Mouse (Mus musculus) naive thymus-derived CD4-positive, alpha-beta T cell, adult 2 months (primary cell): ENCODE results near the gene Ptprc.

Experiments used
- DNase-seq: peaks from one replicate; pipeline ENCODE4 v3.0.0-alpha.2; 2011; ENCODE audit warnings: low read depth

Gene Ptprc

DNA sequence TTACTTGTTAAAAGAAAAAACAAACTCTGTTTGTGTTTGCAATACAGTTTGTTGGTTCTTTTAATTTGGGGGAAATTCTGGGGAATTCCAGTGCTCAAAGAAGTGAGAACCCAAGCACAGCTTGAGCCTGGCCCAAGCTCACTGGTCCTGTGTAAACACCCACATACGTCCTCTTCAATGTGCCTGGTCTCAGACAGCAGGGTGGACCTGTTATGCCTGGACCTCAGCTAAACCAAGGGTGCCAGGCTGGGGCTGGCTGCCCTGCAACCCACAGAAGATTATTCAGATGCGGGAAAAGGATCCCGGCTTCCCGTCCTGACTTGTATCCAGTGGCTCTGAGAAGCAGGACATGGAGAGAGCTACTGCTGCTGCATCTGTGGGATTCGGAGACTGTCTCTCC lies 138.0 kb downstream of the Ptprc start:
- DNase-seq = no peak

- DNase-seq = no peak
Observed at GRCm38 (mm10) chr1:138029649-138030048, 145.9 kb downstream of the Ptprc start.

GRCm38 (mm10) chr1:138025298-138025697 lies 150.2 kb downstream of the Ptprc start:
- DNase-seq = no peak

- no peak for DNase-seq
Observed at GRCm38 (mm10) chr1:138023601-138024000, 151.9 kb downstream of the Ptprc start.

GRCm38 (mm10) chr1:138022918-138023295 lies 152.6 kb downstream of the Ptprc start:
- DNase-seq = no peak

GRCm38 (mm10) chr1:138021962-138022917 lies 153.3 kb downstream of the Ptprc start:
- no peak for DNase-seq
